17 mouse cellular contexts compared by ENCODE assay signal in the genomic region with DNA sequence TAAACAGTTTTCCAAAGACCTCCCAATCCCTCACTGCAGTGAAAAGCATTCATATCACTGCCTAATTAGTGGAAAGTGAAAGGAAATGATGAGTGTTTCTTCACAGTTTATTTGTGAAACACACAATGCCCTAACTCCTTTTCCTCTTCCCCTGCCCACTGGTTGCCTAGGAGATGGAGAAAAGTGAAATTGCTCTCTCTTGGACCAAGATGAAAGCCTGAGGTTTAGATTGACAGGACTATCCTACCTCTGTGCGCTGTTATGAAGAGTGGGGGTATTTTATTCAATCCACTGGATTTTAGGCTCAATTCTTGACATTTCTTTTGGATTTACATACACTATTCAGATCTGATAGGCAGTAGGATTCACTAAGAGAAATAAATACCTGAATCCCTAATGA.
"Had no signal": no experiment of that assay in that cellular context is flagged by ENCODE, and none has a peak within 500 bp of the region (broad histone marks: within the 10 kb centered on the region; RNA-seq: fewer than 3 reads in every experiment).

No protein-coding gene starts in this region.

- H3K4me2 ChIP-seq: kidney, embryonic 15.5 days; liver, embryonic 13.5 days; neural tube, embryonic 12.5 days; neural tube, embryonic 15.5 days had no signal

- H3K27me3 ChIP-seq: kidney, embryonic 15.5 days; liver, embryonic 13.5 days; neural tube, embryonic 12.5 days; neural tube, embryonic 15.5 days had no signal

- H3K9me3 ChIP-seq: kidney, embryonic 15.5 days; liver, embryonic 13.5 days; neural tube, embryonic 12.5 days; neural tube, embryonic 15.5 days had no signal

- H3K9ac ChIP-seq: kidney, embryonic 15.5 days; liver, embryonic 13.5 days; neural tube, embryonic 12.5 days; neural tube, embryonic 15.5 days had no signal

- H3K36me3 ChIP-seq: kidney, embryonic 15.5 days; liver, embryonic 13.5 days; neural tube, embryonic 12.5 days; neural tube, embryonic 15.5 days had no signal

- H3K27ac ChIP-seq: kidney, embryonic 15.5 days; left cerebral cortex, adult 2 months; liver, embryonic 13.5 days; neural tube, embryonic 12.5 days; neural tube, embryonic 15.5 days; stomach, postnatal 0 days had no signal

- H3K4me1 ChIP-seq: kidney, embryonic 15.5 days; liver, embryonic 13.5 days had no signal

- DNase-seq: kidney, adult 11 months; kidney, adult 8-10 months; kidney, postnatal 10 days; kidney, postnatal 36 days; layer of hippocampus, postnatal 36 days; liver, embryonic 13.5 days; lung, adult 2 months; lung, postnatal 14 days; lung, postnatal 4 days; thymus, adult 2 months; thymus, postnatal 14 days; thymus, postnatal 4 days had no signal

- H3K4me3 ChIP-seq: kidney, embryonic 15.5 days; left cerebral cortex, adult 2 months; liver, embryonic 13.5 days; neural tube, embryonic 12.5 days; neural tube, embryonic 15.5 days had no signal
